Mouse (Mus musculus): ENCODE results near the gene Gse1. TPM values are rescaled to one million over a fixed set of nuclear protein-coding genes. Genes with fewer than 3 reads are reported as not detected.

The Gse1 gene
- polyA plus RNA-seq, 1 experiment from 2014 or later: 6.7 TPM

GRCm38 (mm10) chr8:120416173-120416521, 187.9 kb downstream of the Gse1 start:
- no peaks in the 10 kb centered on the region for H3K36me3 ChIP-seq (ENCODE audit: insufficient read depth, low read length)
- H3K4me1 ChIP-seq (ENCODE audit: insufficient read depth, low read length): peaks cover 52% of the 10 kb centered on the region
- peak overlapping the region; percentile 43 for H3K4me2 ChIP-seq (replicated peaks; ENCODE audit: low read depth, low read length)
- 20% methylated on average over 8 of the region's 8 CpGs for WGBS
- H3K27ac ChIP-seq (ENCODE audit: low read length): peak overlapping the region; percentile 91
- H3K27me3 ChIP-seq (ENCODE audit: insufficient read depth, low read length): no peaks in the 10 kb centered on the region
- H3K9me3 ChIP-seq (ENCODE audit: low read length): no peaks in the 10 kb centered on the region
- no peak overlapping the region for H3K4me3 ChIP-seq (ENCODE audit: low read length)
- peak overlapping the region; percentile 49 for H3K9ac ChIP-seq (replicated peaks; ENCODE audit: low read length)
- ATAC-seq (ENCODE audit: low FRiP score, low TSS enrichment): peak; percentile 36

DNA sequence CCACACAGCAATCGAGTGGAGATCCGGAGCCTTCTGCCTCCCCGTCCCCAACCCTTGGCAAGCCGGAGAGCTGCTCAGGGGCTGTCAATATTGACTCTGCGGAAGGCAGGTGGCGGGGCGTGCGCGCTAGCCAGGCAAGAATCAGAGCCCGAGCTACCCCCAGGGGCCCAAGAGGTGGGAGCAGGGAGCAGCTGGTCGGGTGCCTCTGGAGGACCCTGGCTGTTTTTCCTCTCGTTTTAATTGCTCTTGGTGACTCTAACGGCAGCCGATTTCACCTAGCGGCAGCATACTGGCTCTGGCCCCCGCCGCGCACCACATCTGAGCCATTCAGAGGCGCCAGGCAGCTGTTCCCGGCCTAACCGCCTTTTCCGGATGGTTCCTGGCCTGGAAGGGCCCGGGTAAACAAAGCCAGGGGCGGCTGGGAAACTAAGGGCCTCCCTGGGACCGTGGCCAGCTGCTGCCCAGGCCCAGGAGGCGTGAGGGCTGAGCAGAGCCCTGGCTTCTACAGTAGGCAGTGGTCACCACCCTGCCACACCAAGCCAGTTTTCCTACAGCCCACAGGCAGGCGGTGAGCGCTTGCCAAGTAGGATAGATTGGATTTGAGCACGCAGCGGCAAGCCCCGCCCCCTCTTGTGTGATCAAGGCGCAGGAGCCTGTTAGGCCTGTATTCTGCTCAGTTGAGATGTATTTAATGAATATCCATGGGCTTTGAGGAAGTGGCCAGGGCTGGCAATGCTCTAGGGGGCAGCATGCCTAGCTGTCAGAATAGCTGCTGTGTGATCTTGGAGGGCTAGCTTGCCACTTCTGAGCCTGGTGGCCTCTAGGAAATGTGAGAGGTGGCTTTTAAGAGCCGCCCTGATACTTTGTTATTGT, 188.5 kb downstream of the Gse1 start:
- Histone ChIP-seq H3K9ac (replicated peaks; ENCODE audit: low read length) (peak overlapping the region; percentile 49), H3K27me3 (ENCODE audit: insufficient read depth, low read length) (no peaks in the 10 kb centered on the region), H3K27ac (ENCODE audit: low read length) (peak overlapping the region; percentile 91), H3K4me1 (ENCODE audit: insufficient read depth, low read length) (peaks cover 57% of the 10 kb centered on the region), H3K4me2 (replicated peaks; ENCODE audit: low read depth, low read length) (peak overlapping the region; percentile 43), H3K9me3 (ENCODE audit: low read length) (no peaks in the 10 kb centered on the region), H3K4me3 (ENCODE audit: low read length) (no peak overlapping the region), H3K36me3 (ENCODE audit: insufficient read depth, low read length) (no peaks in the 10 kb centered on the region)
- peak; percentile 81 for ATAC-seq (ENCODE audit: low FRiP score, low TSS enrichment)
- 5% methylated on average over 33 of the region's 33 CpGs for WGBS

GRCm38 (mm10) chr8:120418188-120418587, 189.9 kb downstream of the Gse1 start:
- H3K4me2 ChIP-seq (replicated peaks; ENCODE audit: low read depth, low read length): no peak overlapping the region
- peaks cover 70% of the 10 kb centered on the region for H3K4me1 ChIP-seq (ENCODE audit: insufficient read depth, low read length)
- H3K4me3 ChIP-seq (ENCODE audit: low read length): no peak overlapping the region
- WGBS: 45% methylated on average over 5 of the region's 5 CpGs
- H3K27me3 ChIP-seq (ENCODE audit: insufficient read depth, low read length): no peaks in the 10 kb centered on the region
- H3K36me3 ChIP-seq (ENCODE audit: insufficient read depth, low read length): no peaks in the 10 kb centered on the region
- 0 out of 2 replicates have a peak overlapping the region, but pooled peaks have one; percentile 22 for H3K9ac ChIP-seq (replicated peaks; ENCODE audit: low read length)
- H3K27ac ChIP-seq (ENCODE audit: low read length): 0 out of 2 replicates have a peak overlapping the region, but pooled peaks have one; percentile 25
- no peaks in the 10 kb centered on the region for H3K9me3 ChIP-seq (ENCODE audit: low read length)
- no peak for ATAC-seq (ENCODE audit: low FRiP score, low TSS enrichment)

DNA sequence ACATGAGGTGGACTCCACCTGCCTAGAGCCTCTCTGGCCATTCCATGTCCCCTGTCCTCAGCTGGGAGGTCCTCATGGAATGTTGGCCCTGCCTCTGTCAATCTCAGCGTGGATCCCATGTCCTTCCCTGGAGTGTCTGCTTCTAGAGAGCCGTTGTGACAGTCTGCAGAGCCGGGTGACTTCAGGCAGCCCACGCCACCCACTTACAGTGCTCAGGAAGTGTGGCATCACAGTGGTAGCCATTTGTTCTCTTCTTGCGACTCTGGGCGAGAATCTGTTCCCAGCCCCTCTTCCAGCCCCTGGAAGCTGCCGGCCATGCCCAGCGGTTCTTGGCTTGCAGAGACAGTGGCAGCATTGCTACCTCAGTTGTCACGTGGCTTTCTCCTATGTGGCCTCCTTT, 191.4 kb downstream of the Gse1 start:
- H3K4me3 ChIP-seq (ENCODE audit: low read length): no peak overlapping the region
- H3K9ac ChIP-seq (replicated peaks; ENCODE audit: low read length): no peak overlapping the region
- no peaks in the 10 kb centered on the region for H3K36me3 ChIP-seq (ENCODE audit: insufficient read depth, low read length)
- peaks cover 85% of the 10 kb centered on the region for H3K4me1 ChIP-seq (ENCODE audit: insufficient read depth, low read length)
- H3K4me2 ChIP-seq (replicated peaks; ENCODE audit: low read depth, low read length): no peak overlapping the region
- no peak overlapping the region for H3K27ac ChIP-seq (ENCODE audit: low read length)
- WGBS: 79% methylated on average over 9 of the region's 9 CpGs
- no peaks in the 10 kb centered on the region for H3K9me3 ChIP-seq (ENCODE audit: low read length)
- ATAC-seq (ENCODE audit: low FRiP score, low TSS enrichment): no peak
- H3K27me3 ChIP-seq (ENCODE audit: insufficient read depth, low read length): no peaks in the 10 kb centered on the region

DNA sequence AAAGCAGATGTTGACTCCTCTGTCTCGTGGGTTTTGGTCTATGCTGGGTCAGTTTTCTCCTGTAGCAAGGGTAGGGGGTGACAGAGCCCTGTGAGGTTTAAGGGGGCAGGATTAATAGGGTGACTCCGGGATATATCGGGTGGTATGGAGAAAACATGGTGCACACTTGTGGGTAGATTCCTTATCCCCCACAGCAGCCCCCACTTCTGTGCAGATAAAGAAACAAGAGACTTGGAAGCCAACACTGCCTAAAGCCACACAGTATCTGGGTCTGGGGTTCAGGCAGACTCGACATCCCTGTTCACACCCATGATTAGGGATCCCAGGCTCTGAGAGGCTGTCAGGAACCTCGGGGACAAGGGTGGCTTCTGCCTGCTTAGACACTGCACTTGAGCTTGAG, 192.0 kb downstream of the Gse1 start:
- no peak overlapping the region for H3K27ac ChIP-seq (ENCODE audit: low read length)
- no peak for ATAC-seq (ENCODE audit: low FRiP score, low TSS enrichment)
- H3K4me1 ChIP-seq (ENCODE audit: insufficient read depth, low read length): peaks cover 90% of the 10 kb centered on the region
- no peaks in the 10 kb centered on the region for H3K36me3 ChIP-seq (ENCODE audit: insufficient read depth, low read length)
- H3K4me3 ChIP-seq (ENCODE audit: low read length): no peak overlapping the region
- H3K9ac ChIP-seq (replicated peaks; ENCODE audit: low read length): no peak overlapping the region
- H3K27me3 ChIP-seq (ENCODE audit: insufficient read depth, low read length): no peaks in the 10 kb centered on the region
- no peaks in the 10 kb centered on the region for H3K9me3 ChIP-seq (ENCODE audit: low read length)
- no peak overlapping the region for H3K4me2 ChIP-seq (replicated peaks; ENCODE audit: low read depth, low read length)
- 83% methylated on average over 5 of the region's 5 CpGs for WGBS

- Histone ChIP-seq H3K4me1 (ENCODE audit: insufficient read depth, low read length) (peaks cover 92% of the 10 kb centered on the region), H3K36me3 (ENCODE audit: insufficient read depth, low read length) (no peaks in the 10 kb centered on the region), H3K27me3 (ENCODE audit: insufficient read depth, low read length) (no peaks in the 10 kb centered on the region), H3K9ac (replicated peaks; ENCODE audit: low read length) (no peak overlapping the region), H3K4me2 (replicated peaks; ENCODE audit: low read depth, low read length) (no peak overlapping the region), H3K9me3 (ENCODE audit: low read length) (no peaks in the 10 kb centered on the region), H3K27ac (ENCODE audit: low read length) (peak overlapping the region; percentile 51), H3K4me3 (ENCODE audit: low read length) (no peak overlapping the region)
- 14% methylated on average over 9 of the region's 9 CpGs for WGBS
- ATAC-seq (ENCODE audit: low FRiP score, low TSS enrichment): no peak
Measured at GRCm38 (mm10) chr8:120421638-120422037, 193.4 kb downstream of the Gse1 start.

- Histone ChIP-seq H3K9me3 (ENCODE audit: low read length) (no peaks in the 10 kb centered on the region), H3K9ac (replicated peaks; ENCODE audit: low read length) (no peak overlapping the region), H3K27ac (ENCODE audit: low read length) (no peak overlapping the region), H3K36me3 (ENCODE audit: insufficient read depth, low read length) (no peaks in the 10 kb centered on the region), H3K27me3 (ENCODE audit: insufficient read depth, low read length) (no peaks in the 10 kb centered on the region), H3K4me3 (ENCODE audit: low read length) (no peak overlapping the region), H3K4me2 (replicated peaks; ENCODE audit: low read depth, low read length) (no peak overlapping the region), H3K4me1 (ENCODE audit: insufficient read depth, low read length) (peaks cover 92% of the 10 kb centered on the region)
- no peak for ATAC-seq (ENCODE audit: low FRiP score, low TSS enrichment)
- 83% methylated on average over 8 of the region's 8 CpGs for WGBS
Measured at GRCm38 (mm10) chr8:120422236-120422635, 194.0 kb downstream of the Gse1 start.

GRCm38 (mm10) chr8:120423576-120423975, 195.3 kb downstream of the Gse1 start:
- Histone ChIP-seq H3K4me2 (replicated peaks; ENCODE audit: low read depth, low read length) (no peak overlapping the region), H3K9me3 (ENCODE audit: low read length) (no peaks in the 10 kb centered on the region), H3K27ac (ENCODE audit: low read length) (no peak overlapping the region), H3K4me3 (ENCODE audit: low read length) (no peak overlapping the region), H3K4me1 (ENCODE audit: insufficient read depth, low read length) (peaks cover 82% of the 10 kb centered on the region), H3K9ac (replicated peaks; ENCODE audit: low read length) (no peak overlapping the region), H3K36me3 (ENCODE audit: insufficient read depth, low read length) (no peaks in the 10 kb centered on the region), H3K27me3 (ENCODE audit: insufficient read depth, low read length) (no peaks in the 10 kb centered on the region)
- WGBS: 60% methylated on average over 7 of the region's 7 CpGs
- ATAC-seq (ENCODE audit: low FRiP score, low TSS enrichment): no peak

DNA sequence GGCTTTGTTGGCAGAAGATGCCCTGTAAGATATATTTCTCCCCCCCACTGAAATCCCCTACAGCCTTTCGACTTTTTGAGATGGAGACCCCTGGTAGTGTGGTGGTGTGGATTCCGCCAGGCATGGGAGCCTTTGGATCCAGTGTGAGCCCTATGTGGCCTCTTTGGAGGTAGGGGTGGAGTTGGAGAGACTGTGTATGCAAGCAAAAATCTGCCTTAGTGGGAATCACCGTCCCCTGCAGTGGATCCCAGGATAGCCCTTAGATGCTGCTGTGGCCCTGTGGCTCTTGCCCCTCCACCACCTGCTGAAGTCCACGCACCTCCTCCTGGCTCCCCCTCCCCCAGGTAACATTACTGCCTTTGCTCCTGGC, 196.6 kb downstream of the Gse1 start:
- Histone ChIP-seq H3K4me1 (ENCODE audit: insufficient read depth, low read length) (peaks cover 75% of the 10 kb centered on the region), H3K9ac (replicated peaks; ENCODE audit: low read length) (no peak overlapping the region; the same call in 1 of the 2 replicates), H3K27me3 (ENCODE audit: insufficient read depth, low read length) (no peaks in the 10 kb centered on the region), H3K4me2 (replicated peaks; ENCODE audit: low read depth, low read length) (no peak overlapping the region), H3K9me3 (ENCODE audit: low read length) (no peaks in the 10 kb centered on the region), H3K4me3 (ENCODE audit: low read length) (no peak overlapping the region), H3K27ac (ENCODE audit: low read length) (peak overlapping the region; percentile 77), H3K36me3 (ENCODE audit: insufficient read depth, low read length) (no peaks in the 10 kb centered on the region)
- no peak for ATAC-seq (ENCODE audit: low FRiP score, low TSS enrichment)
- WGBS: 29% methylated on average over 4 of the region's 4 CpGs

DNA sequence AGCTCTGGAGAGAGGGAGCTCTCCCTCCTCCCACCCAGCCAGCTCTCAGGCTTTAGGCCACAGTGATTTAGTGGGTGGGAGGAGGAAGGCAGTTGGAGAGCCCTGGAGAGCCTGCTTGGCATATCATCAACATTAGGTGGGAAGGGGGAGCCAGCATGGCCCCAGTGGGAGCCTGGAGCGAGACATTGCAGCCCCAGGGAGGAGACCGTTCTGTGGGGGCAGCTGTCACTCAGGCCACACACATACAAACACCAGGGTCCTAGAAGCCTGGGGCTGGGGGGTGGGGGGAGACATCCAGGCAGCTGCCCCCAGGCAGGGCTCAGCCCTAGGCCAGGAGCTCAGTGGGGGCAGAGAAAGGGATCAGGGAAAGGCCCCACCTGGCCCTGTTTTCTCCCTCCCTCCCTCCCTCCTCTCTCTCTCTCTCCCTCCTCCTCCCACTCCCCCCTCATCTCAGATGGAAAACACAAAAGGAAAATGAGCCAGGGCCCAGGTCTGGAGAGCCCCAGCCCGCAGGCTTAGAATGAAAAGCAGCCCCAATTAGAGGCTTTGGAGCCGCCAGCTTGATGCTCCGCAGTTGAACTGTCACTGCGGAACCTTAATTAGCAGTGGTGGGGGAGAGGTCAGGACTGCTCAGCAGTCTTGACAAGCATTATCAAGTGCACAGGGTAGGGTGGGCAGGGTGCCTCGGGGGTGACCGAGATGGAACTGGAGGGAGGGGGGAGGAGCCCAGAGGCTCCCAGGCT, 197.1 kb downstream of the Gse1 start:
- 10% methylated on average over 8 of the region's 8 CpGs for WGBS
- Histone ChIP-seq H3K27ac (ENCODE audit: low read length) (peak overlapping the region; percentile 77), H3K4me3 (ENCODE audit: low read length) (no peak overlapping the region), H3K36me3 (ENCODE audit: insufficient read depth, low read length) (no peaks in the 10 kb centered on the region), H3K4me1 (ENCODE audit: insufficient read depth, low read length) (peaks cover 69% of the 10 kb centered on the region), H3K4me2 (replicated peaks; ENCODE audit: low read depth, low read length) (peak overlapping the region; percentile 22; the same call in 1 of the 2 replicates), H3K9ac (replicated peaks; ENCODE audit: low read length) (no peak overlapping the region), H3K9me3 (ENCODE audit: low read length) (no peaks in the 10 kb centered on the region), H3K27me3 (ENCODE audit: insufficient read depth, low read length) (no peaks in the 10 kb centered on the region)
- ATAC-seq (ENCODE audit: low FRiP score, low TSS enrichment): peak; percentile 79
